Mouse (Mus musculus): ENCODE measurements around the gene Cacna1h.

DNA sequence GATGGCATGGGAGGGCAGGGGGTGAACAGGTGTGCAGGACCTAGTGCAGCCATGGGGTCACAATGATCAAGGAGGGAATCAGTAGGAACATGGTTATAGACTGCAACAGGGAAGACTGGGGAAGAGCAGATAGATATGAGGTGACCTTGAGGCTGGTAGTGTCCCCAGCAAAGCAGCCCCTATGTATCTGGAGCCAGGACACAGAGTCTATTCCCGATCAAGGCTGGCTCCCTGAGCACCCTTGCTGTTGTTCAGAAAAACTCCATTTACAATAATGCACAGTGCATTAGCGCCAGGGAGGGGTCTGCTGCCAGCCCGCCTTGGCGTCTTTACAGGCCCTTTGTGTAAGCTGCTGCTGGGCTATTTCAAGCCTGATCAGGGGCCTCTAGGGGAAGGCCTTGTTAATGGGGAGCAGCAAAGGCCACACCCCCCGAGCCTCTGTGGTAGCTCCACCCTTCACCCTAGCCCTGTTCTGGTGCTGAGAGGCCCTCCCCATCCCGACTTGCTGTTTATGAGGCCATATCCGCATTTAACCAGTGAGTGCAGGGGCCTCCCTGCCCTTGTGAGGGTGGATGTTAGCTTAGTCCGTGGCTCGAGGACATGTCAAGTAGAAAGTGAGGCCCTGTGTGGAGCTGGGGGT is 28.8 kb upstream of the Cacna1h start:
- TF ChIP-seq CTCF (IDR thresholded peaks at IDR 0.05; ENCODE audit: low read depth) (no peak), EP300 (IDR thresholded peaks at IDR 0.05; ENCODE audit: low read depth) (no peak)

All from liver, postnatal 0 days (tissue).